Mouse (Mus musculus): Measurements from ENCODE around the gene Erich6. TPM values are rescaled to one million over a fixed set of nuclear protein-coding genes. Genes with fewer than 3 reads are reported as not detected.

The Erich6 gene
- polyA plus RNA-seq (2016; fragmentation: Nextera tagmentation; extraction: Ambion mirVana) = not detected in 2 replicates

DNA sequence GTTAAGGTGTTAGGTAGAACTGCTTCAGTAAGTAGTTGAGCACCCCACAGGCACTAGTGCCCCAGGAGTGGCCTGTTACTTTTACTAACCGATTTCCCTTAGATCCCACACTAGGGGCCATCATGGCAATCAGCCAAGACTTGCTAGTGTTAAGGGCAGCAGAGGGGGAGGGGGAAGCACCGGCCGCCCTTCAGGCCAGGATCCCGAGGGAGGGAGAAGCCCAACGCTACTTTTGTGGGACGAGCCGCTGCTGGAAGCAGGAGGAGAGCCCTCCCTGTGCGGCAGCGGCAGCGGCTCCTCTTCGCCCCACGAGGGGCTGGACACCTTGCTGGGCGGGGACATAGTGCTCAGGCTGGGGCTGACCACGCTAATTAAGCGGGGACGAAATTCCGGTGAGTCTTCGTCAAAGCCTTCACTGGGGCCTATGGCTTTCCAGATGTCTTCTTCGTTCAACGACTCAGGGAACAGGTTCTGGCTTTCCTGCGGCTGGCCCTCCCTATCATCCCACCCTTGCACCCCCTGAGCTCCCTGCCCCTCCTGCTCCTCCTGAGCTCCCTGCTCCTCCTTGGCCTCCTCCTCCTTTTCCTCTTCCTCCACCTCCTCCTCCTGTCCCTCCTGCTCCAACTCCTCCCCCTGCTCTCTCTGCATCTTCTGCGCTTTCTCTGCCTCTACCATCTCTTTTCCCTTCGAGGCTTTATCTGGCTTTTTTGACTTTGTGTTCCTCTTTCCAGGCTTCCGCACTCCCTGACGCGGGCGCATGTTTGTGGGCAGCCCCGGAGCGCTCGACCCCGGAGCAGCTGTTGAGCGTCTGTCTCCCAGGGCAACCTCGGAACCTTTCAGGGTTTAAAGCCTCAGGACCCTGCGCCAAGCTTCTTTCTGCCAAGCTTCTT is at the start of gene Erich6:
Erich6 (minus strand) TSS at position 802 of the 890 bp plus-strand sequence.
- Histone ChIP-seq H3K9me3 (no peaks in the 10 kb centered on the region; the same call in 1 of the 2 replicates), H3K36me3 (replicated peaks) (no peaks in the 10 kb centered on the region), H3K4me1 (peaks cover 15% of the 10 kb centered on the region), H3K4me3 (peak within 1 kb of the TSS; percentile 68), H3K27ac (peak within 1 kb of the TSS; percentile 82), H3K27me3 (ENCODE audit: poor library complexity, severe bottlenecking) (peaks cover 5% of the 10 kb centered on the region)
- DNase-seq (ENCODE audit: extremely low spot score, low spot score) = peak; percentile 59
- under 1% methylated on average over 34 of the region's 34 CpGs for WGBS

DNA sequence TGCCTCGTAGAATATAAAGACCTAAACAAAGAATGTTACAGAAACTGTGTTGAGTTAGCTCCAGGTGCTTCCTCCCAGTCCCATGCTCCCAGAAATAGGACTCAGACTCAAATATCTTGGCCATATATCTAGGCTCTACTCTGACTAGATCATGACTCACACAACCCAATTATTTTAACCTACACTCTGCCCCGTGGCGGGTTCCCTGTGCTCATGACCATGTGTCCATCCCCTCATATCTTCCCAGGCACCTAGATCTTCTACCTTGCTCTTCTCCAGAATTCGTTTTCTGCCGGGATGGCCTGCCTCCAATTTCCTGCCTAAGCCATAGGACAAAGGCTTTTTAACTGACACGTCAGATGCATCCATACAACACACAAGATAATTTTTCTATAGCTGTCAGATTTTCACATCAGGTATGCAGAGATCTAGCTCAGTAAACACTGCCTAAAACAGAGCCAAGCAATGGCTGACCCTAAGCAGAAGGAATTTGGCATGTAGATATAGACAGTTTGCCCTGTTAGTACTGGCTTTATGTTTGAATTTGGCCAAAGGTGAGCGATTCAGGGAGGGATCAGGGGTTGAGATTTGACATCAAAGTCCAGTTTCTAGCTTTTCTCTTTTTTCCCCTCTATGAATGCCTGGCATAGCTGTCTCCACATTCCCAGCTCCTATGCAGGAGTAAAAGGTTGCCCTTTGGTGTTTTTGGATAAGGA is 49.4 kb upstream of the Erich6 start:
- Histone ChIP-seq H3K36me3 (replicated peaks) (no peaks in the 10 kb centered on the region), H3K27me3 (ENCODE audit: poor library complexity, severe bottlenecking) (peaks cover 24% of the 10 kb centered on the region), H3K4me1 (peaks cover 24% of the 10 kb centered on the region), H3K27ac (no peak overlapping the region), H3K4me3 (no peak overlapping the region), H3K9me3 (no peaks in the 10 kb centered on the region)
- DNase-seq (ENCODE audit: extremely low spot score, low spot score) = no peak
- WGBS = 86% methylated on average over 7 of the region's 7 CpGs

DNA sequence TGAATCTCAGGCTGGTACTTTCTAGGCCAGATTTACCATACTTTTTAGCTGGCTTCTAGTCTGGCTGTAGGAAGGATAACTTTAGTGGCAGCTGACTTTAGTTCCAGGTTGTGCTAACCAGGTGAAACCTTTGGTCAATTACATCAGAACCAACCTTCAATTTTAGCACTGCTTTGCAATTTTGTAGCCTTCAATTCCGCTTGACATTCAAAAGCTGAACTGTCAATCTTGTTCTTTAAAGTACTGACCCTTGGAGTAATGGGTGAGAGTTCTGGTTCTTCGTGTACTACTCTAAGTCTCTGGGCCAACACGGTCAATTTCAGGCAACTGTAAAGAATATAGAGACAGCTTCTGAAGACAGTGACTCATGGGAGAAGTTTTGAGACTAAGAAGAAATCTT is 48.4 kb upstream of the Erich6 start:
- peaks cover 19% of the 10 kb centered on the region for H3K27me3 ChIP-seq (ENCODE audit: poor library complexity, severe bottlenecking)
- H3K4me3 ChIP-seq = no peak overlapping the region
- H3K36me3 ChIP-seq (replicated peaks) = no peaks in the 10 kb centered on the region
- DNase-seq (ENCODE audit: extremely low spot score, low spot score) = no peak
- peaks cover 15% of the 10 kb centered on the region for H3K4me1 ChIP-seq
- H3K27ac ChIP-seq = no peak overlapping the region
- H3K9me3 ChIP-seq = no peaks in the 10 kb centered on the region
- WGBS = 88% methylated on average over 3 of the region's 3 CpGs

DNA sequence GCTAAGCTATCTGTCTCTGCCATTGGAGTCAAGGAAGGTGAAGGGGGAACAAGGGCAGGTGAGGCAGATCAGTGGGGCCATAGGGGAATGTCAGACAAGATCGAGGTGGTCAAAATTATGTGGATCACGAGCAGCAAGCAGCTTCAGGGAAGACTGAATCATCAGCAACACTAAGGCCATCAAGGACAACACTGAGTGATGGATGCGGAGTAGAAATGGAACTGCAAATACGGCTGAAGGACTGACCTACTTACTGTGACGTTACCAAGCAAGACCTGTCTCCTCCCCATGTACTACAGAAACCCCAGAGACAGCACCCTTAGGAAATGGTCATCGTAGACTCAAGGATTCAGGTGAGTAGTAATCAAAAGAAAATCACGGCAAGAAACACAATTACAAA is 46.3 kb upstream of the Erich6 start:
- DNase-seq (ENCODE audit: extremely low spot score, low spot score) = no peak

GRCm38 (mm10) chr3:58682336-58682735 is 45.3 kb upstream of the Erich6 start:
- H3K27ac ChIP-seq = no peak overlapping the region
- DNase-seq (ENCODE audit: extremely low spot score, low spot score) = no peak
- H3K36me3 ChIP-seq (replicated peaks) = no peaks in the 10 kb centered on the region
- 87% methylated on average over 4 of the region's 4 CpGs for WGBS
- H3K4me3 ChIP-seq = no peak overlapping the region
- peaks cover 26% of the 10 kb centered on the region for H3K4me1 ChIP-seq
- H3K27me3 ChIP-seq (ENCODE audit: poor library complexity, severe bottlenecking) = no peaks in the 10 kb centered on the region
- no peaks in the 10 kb centered on the region for H3K9me3 ChIP-seq

More for the DNA sequence above, 46.3 kb upstream of the Erich6 start:
- H3K27ac ChIP-seq = no peak overlapping the region
- 86% methylated on average over 7 of the region's 7 CpGs for WGBS
- H3K27me3 ChIP-seq (ENCODE audit: poor library complexity, severe bottlenecking) = no peaks in the 10 kb centered on the region
- no peaks in the 10 kb centered on the region for H3K9me3 ChIP-seq
- peaks cover 17% of the 10 kb centered on the region for H3K4me1 ChIP-seq
- no peaks in the 10 kb centered on the region for H3K36me3 ChIP-seq (replicated peaks)
- H3K4me3 ChIP-seq = no peak overlapping the region

DNA sequence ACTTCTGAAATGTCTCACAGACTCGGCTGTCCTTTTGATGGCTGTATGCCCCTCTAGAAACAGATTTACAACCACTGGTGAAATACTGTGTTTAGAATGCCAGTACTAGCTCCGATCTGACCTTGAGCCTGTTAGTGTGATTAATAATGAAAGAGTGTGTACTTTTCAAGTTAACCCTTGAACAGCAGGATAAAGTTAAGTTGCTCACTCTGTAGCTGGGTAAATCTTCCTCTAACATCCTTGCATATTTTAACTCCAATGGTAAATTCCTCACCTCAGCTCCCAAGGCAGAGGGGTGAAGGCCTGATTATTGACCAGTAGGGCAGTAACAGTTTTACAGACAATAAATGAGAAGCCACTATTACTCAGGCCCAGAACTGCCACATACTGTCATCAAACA is 44.8 kb upstream of the Erich6 start:
- no peaks in the 10 kb centered on the region for H3K9me3 ChIP-seq
- no peak for DNase-seq (ENCODE audit: extremely low spot score, low spot score)
- WGBS = 81% methylated on average over 2 of the region's 2 CpGs

DNA sequence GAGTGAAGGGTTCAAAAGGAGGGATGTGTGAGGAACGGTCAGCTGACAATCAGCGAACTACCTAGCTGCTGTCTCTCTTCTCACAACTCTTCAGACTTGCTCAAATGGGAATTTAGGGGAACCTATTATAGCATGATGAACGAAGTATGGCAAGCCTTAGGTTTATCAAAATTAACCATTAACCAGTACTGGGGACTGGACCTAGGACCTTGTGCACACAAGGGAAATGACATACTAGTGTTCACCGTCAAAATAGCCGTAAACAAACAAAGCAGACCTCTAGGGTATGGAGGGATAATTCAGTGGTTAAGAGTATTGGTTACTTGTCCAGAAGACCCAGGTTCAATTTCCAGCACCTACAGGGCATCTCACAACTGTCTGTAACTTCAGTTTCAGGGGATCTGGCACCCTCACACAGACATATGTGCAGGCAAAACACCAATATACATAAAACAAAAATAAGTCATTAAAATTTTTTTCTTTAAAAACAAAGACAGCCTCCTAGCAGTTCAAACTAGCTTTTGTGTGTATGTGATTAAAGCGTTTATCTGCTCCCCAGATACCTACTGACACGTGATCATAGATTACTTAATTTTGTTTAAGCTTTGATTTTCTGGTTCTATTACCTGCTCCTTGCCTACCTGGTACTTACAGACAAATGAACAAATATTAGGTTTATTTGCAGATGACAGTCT is 44.1 kb upstream of the Erich6 start:
- Histone ChIP-seq H3K9me3 (no peaks in the 10 kb centered on the region), H3K4me3 (no peak overlapping the region), H3K36me3 (replicated peaks) (peaks cover under 1% of the 10 kb centered on the region; the same call in 1 of the 2 replicates), H3K27me3 (ENCODE audit: poor library complexity, severe bottlenecking) (no peaks in the 10 kb centered on the region), H3K4me1 (peaks cover 30% of the 10 kb centered on the region), H3K27ac (no peak overlapping the region)
- DNase-seq (ENCODE audit: extremely low spot score, low spot score) = no peak
- WGBS = 91% methylated on average over 7 of the region's 7 CpGs

More for the DNA sequence above, 44.8 kb upstream of the Erich6 start:
- H3K27ac ChIP-seq = no peak overlapping the region
- no peaks in the 10 kb centered on the region for H3K36me3 ChIP-seq (replicated peaks)
- no peak overlapping the region for H3K4me3 ChIP-seq
- H3K4me1 ChIP-seq = peaks cover 30% of the 10 kb centered on the region
- H3K27me3 ChIP-seq (ENCODE audit: poor library complexity, severe bottlenecking) = no peaks in the 10 kb centered on the region

DNA sequence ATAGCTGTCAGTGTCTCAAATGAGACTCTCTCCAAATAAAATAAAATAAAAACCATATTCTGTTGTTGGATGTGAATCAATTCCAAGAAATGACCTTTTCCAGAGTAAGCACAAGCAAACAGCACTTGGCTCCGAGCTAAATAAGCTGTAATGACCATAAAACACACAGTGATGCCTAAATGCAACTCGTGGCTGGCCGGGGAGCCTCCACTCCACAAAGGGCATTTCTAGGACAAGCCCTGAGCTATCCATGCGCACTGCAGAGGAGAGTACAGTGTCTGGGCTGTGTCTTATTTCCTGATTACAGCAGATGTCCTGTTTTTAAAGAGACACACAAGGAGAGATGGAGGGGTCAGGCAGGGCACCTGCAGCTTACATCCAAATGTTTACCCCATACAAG is 43.0 kb upstream of the Erich6 start:
- H3K27me3 ChIP-seq (ENCODE audit: poor library complexity, severe bottlenecking) = no peaks in the 10 kb centered on the region
- no peak for DNase-seq (ENCODE audit: extremely low spot score, low spot score)
- H3K36me3 ChIP-seq (replicated peaks) = peaks cover 5% of the 10 kb centered on the region
- no peak overlapping the region for H3K27ac ChIP-seq
- no peaks in the 10 kb centered on the region for H3K9me3 ChIP-seq
- H3K4me1 ChIP-seq = peaks cover 30% of the 10 kb centered on the region
- WGBS = 72% methylated on average over 4 of the region's 4 CpGs
- no peak overlapping the region for H3K4me3 ChIP-seq

GRCm38 (mm10) chr3:58678905-58679304 is 41.9 kb upstream of the Erich6 start:
- peaks cover 30% of the 10 kb centered on the region for H3K4me1 ChIP-seq
- no peak overlapping the region for H3K27ac ChIP-seq
- WGBS = 74% methylated on average over 2 of the region's 2 CpGs
- no peaks in the 10 kb centered on the region for H3K9me3 ChIP-seq
- no peaks in the 10 kb centered on the region for H3K27me3 ChIP-seq (ENCODE audit: poor library complexity, severe bottlenecking)
- H3K4me3 ChIP-seq = no peak overlapping the region
- DNase-seq (ENCODE audit: extremely low spot score, low spot score) = no peak
- peaks cover 9% of the 10 kb centered on the region for H3K36me3 ChIP-seq (replicated peaks)

DNA sequence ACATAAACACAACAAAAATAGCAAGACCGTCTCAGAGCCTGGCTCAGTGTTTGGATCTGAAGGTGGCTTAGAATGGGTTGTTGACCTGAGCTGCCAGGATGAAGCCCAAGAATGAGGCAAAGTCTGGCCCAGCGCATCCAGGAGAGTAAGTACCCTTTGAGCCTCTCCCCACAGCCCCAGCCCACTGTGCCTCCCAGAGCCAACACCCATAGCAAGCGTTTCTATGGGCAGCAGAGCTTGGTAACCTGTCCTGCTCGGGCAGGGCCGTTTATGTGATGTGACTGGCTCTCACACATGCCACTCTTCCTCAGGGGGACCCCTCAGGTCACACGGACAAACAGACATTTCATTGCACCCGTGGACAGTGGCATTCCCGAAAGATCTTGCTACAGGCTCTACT is 41.4 kb upstream of the Erich6 start:
- DNase-seq (ENCODE audit: extremely low spot score, low spot score) = no peak
- 70% methylated on average over 8 of the region's 8 CpGs for WGBS
- no peak overlapping the region for H3K27ac ChIP-seq

GRCm38 (mm10) chr3:58677615-58678014 is 40.6 kb upstream of the Erich6 start:
- Histone ChIP-seq H3K4me1 (peaks cover 32% of the 10 kb centered on the region), H3K4me3 (no peak overlapping the region), H3K36me3 (replicated peaks) (peaks cover 9% of the 10 kb centered on the region), H3K27ac (no peak overlapping the region), H3K9me3 (no peaks in the 10 kb centered on the region), H3K27me3 (ENCODE audit: poor library complexity, severe bottlenecking) (no peaks in the 10 kb centered on the region)
- WGBS = 57% methylated on average over 3 of the region's 3 CpGs
- DNase-seq (ENCODE audit: extremely low spot score, low spot score) = no peak

More for the DNA sequence above, 41.4 kb upstream of the Erich6 start:
- peaks cover 9% of the 10 kb centered on the region for H3K36me3 ChIP-seq (replicated peaks)
- H3K27me3 ChIP-seq (ENCODE audit: poor library complexity, severe bottlenecking) = no peaks in the 10 kb centered on the region
- peaks cover 30% of the 10 kb centered on the region for H3K4me1 ChIP-seq
- H3K4me3 ChIP-seq = no peak overlapping the region
- no peaks in the 10 kb centered on the region for H3K9me3 ChIP-seq

DNA sequence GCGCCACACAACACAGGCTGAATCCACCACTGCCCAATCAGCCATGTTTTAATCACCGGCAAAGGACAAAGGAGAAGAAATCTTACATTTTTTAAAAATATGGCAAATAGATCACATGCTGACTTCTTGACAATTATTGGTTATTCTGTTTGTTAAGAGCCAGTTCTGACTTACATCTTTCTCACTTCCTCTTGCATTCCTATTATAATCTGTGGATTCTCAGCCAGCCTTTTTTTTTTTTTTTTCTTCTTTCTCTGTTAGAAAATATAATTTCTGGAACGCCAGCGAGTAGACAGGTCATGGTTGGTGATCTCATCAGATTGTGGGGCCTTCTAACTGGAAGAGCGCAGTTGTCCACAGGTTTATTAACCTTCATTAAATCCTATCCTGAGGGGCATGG is 36.3 kb upstream of the Erich6 start:
- Histone ChIP-seq H3K9me3 (no peaks in the 10 kb centered on the region), H3K36me3 (replicated peaks) (peaks cover 9% of the 10 kb centered on the region), H3K27me3 (ENCODE audit: poor library complexity, severe bottlenecking) (no peaks in the 10 kb centered on the region), H3K27ac (no peak overlapping the region), H3K4me3 (no peak overlapping the region), H3K4me1 (peaks cover 26% of the 10 kb centered on the region)
- 95% methylated on average over 5 of the region's 5 CpGs for WGBS
- no peak for DNase-seq (ENCODE audit: extremely low spot score, low spot score)
